Mouse (Mus musculus): ENCODE results near the gene Lep.

Gene Lep

DNA sequence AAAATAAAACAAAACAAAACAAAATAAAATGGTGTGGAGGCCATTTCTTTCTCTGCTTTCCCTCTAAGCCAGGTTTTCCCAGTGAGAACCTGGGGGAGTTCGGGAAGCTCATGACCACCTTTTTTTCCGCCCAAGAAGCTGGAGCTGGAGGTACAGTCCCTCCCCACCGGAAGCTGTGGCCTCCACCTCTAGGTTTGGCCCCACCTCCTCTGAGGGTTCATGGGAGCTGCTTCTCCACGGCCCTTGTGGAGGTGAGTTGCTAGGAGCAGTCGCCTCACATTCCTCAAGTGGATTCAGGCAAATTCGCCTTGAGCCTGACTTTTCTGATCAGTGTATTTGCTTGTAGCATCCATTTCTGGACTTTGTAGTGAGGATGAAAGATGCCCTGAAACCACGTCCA lies 55.7 kb downstream of the Lep start:
- in situ Hi-C loops (cut with MboI, MseI), result no loop called here

DNA sequence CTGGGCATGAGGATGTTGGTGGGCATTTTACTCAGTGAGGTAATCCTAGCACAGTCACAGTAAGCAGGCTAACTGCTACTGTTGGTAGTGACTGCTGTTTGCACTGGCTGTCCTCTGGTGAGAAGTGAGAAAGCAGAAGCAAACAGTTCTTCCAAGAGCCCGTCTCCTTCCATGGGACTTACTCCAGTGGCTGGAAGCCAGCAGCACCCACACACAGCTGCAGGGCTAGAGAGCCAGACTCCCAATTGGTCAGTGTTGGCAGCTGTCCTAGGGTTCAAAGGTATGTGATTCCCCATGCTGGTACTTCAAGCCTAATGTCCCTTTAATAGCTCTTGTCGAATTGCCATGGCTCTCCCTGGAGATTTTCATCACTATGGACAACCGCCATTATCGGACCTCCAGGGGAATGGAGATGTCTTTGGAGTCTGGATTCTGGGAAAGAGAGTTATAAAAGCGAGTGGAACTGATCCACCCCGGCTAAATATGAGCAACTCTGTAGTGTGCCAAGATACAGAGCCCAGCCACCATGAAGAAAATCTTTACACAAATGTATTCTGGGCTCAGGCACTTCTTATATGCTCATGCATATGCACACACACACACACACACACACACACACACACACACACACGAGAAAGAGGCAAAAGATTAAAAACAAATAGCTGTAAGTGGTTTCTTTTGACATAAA lies 57.5 kb downstream of the Lep start:
- in situ Hi-C loops (cut with MboI, MseI), result no loop called here

DNA sequence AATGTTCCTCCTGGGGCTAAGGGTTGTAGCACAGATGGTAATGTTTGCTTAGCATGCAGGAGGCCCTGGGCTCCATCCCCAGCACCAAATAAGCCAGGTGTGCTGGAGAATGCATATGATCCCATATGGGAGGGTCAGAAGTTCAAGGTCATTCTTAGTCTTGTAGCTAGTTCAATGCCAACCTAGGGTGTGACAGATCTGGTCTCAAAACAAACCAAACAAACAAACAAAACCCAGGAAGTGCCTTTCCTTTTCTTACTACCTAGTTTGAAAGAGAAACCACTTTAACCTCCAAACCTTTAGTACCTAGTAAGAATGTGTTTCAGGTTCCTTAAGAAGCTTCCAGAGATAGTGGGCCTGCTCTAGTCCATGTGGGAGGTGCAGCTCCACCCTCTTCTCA lies 58.2 kb downstream of the Lep start:
- in situ Hi-C loops (cut with MboI, MseI), result no loop called here

DNA sequence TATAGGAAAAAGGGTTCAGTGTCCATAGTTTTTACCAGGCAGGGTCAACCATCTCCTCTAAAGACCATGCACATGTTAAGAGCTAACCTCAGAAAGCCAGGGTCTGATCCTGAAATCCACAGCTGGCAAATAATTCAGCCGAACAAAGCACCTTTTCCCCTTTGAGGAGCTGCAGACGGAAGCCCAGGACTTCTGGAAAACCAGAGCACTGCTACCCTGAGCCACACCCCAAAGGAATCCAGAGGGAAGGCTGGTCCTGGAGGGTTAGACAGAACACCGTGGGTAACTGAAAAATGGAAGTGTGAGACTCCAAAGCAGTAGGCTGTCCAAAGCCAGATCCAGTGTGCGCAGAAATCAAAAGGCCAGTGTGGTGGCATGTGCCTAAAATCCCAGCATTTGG lies 58.9 kb downstream of the Lep start:
- in situ Hi-C loops (cut with MboI, MseI), result no loop called here

DNA sequence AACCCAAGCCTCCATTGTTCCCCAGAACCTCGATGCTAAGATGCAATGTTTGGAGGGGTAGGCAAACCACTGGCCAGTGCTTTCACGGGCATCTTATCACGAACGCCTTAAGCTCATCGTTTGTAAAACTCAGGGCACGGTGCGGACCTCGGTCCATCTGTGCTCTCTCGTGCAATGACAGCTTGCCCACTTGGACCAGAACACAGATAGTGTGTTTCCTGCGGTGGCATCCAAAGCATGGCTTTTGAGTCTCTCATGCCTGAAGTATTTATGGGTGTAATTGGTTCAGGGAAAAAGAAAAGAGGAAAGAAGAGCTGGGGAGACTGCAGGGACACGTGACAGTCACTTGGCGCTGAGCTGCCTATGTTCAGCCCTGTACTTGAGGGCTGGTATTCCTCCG lies 60.0 kb downstream of the Lep start:
- in situ Hi-C loops (cut with MboI, MseI), result no loop called here
